In genomic region chr12:103353538-103353937, GRCm38 (mm10) we compare ENCODE assay signal across 8 mouse cellular contexts. TPM values are rescaled to one million over a fixed set of nuclear protein-coding genes. Genes with fewer than 3 reads are reported as not detected.
A peak's percentile ranks its signal among the peaks of the same experiment; 100 is the strongest.
DNase-seq lines count a peak whose midpoint lies in the region; ATAC-seq and TF ChIP-seq lines count a peak whose summit lies in the region.

No protein-coding gene starts in this region.

- no peak overlapping the region for H3K4me3 ChIP-seq in kidney, embryonic 14.5 days (ENCODE audit: low read length)
- peak overlapping the region; percentile 44 for H3K4me3 ChIP-seq in heart, adult 2 months
- peak overlapping the region; percentile 30 for H3K4me3 ChIP-seq in intestine, embryonic 16.5 days (ENCODE audit: low read length)
- no peak overlapping the region for H3K4me3 ChIP-seq in neural tube, embryonic 12.5 days

- no peaks in the 10 kb centered on the region for H3K27me3 ChIP-seq in kidney, embryonic 14.5 days (ENCODE audit: control insufficient read depth, insufficient read depth, low read length)
- no peaks in the 10 kb centered on the region for H3K27me3 ChIP-seq in heart, adult 2 months (ENCODE audit: control insufficient read depth, insufficient read depth, low read length)
- H3K27me3 ChIP-seq in intestine, embryonic 16.5 days (replicated peaks; ENCODE audit: control insufficient read depth, insufficient read depth, low read length) = no peaks in the 10 kb centered on the region
- no peaks in the 10 kb centered on the region for H3K27me3 ChIP-seq in neural tube, embryonic 12.5 days (replicated peaks)

- intact Hi-C loops in heart, adult 2 months (cut with DNase I) = loop anchor here (2.0 kb wide), 1 partner anchor 13 kb away; no protein-coding TSS in a partner anchor

- H3K9me3 ChIP-seq in kidney, embryonic 14.5 days (ENCODE audit: control insufficient read depth, low read length) = no peaks in the 10 kb centered on the region
- H3K9me3 ChIP-seq in intestine, embryonic 16.5 days (ENCODE audit: control insufficient read depth, low read length) = no peaks in the 10 kb centered on the region
- H3K9me3 ChIP-seq in neural tube, embryonic 12.5 days = no peaks in the 10 kb centered on the region

- no peak for ATAC-seq in kidney, embryonic 14.5 days (ENCODE audit: low FRiP score, low TSS enrichment)
- no peak for ATAC-seq in intestine, embryonic 16.5 days
- ATAC-seq in neural tube, embryonic 12.5 days (ENCODE audit: low FRiP score, low read depth) = peak; percentile 80

- no peak overlapping the region for H3K4me2 ChIP-seq in kidney, embryonic 14.5 days (replicated peaks; ENCODE audit: low read depth, low read length)
- 0 out of 2 replicates have a peak overlapping the region, but pooled peaks have one; percentile 33 for H3K4me2 ChIP-seq in intestine, embryonic 16.5 days (ENCODE audit: low read depth, low read length)
- H3K4me2 ChIP-seq in neural tube, embryonic 12.5 days (replicated peaks) = no peak overlapping the region

- no peaks in the 10 kb centered on the region for H3K79me2 ChIP-seq in heart, adult 2 months (replicated peaks; ENCODE audit: control insufficient read depth, insufficient read depth, low read length)

- TF ChIP-seq EP300 in heart, adult 2 months (IDR thresholded peaks at IDR 0.05; ENCODE audit: insufficient read depth, low read depth, low read length) = peak; percentile 91

- peak; percentile 74 for TF ChIP-seq CTCF in heart, adult 2 months (IDR thresholded peaks at IDR 0.05)

- peak; percentile 57 for TF ChIP-seq POLR2A in heart, adult 2 months (IDR thresholded peaks at IDR 0.05; ENCODE audit: insufficient read depth, low read depth, low read length)

- no peak overlapping the region for H3K9ac ChIP-seq in kidney, embryonic 14.5 days (ENCODE audit: low read depth, low read length)
- H3K9ac ChIP-seq in heart, adult 2 months (ENCODE audit: low read depth, low read length) = peak overlapping the region; percentile 81
- peak overlapping the region; percentile 37; the same call in 1 of the 2 replicates for H3K9ac ChIP-seq in intestine, embryonic 16.5 days (ENCODE audit: low read depth, low read length)
- H3K9ac ChIP-seq in neural tube, embryonic 12.5 days = no peak overlapping the region

- H3K4me1 ChIP-seq in kidney, embryonic 14.5 days (ENCODE audit: control insufficient read depth, insufficient read depth, low read length) = no peaks in the 10 kb centered on the region
- H3K4me1 ChIP-seq in heart, adult 2 months (ENCODE audit: control insufficient read depth, insufficient read depth, low read length) = peaks cover 6% of the 10 kb centered on the region
- H3K4me1 ChIP-seq in intestine, embryonic 16.5 days (ENCODE audit: control insufficient read depth, insufficient read depth, low read length) = no peaks in the 10 kb centered on the region
- H3K4me1 ChIP-seq in neural tube, embryonic 12.5 days = peaks cover 3% of the 10 kb centered on the region; the same call in 1 of the 2 replicates

- no peaks in the 10 kb centered on the region for H3K36me3 ChIP-seq in kidney, embryonic 14.5 days (ENCODE audit: control insufficient read depth, insufficient read depth, low read length)
- H3K36me3 ChIP-seq in heart, adult 2 months (ENCODE audit: control insufficient read depth, insufficient read depth, low read length) = peaks cover 2% of the 10 kb centered on the region; the same call in 1 of the 2 replicates
- no peaks in the 10 kb centered on the region for H3K36me3 ChIP-seq in intestine, embryonic 16.5 days (ENCODE audit: control insufficient read depth, insufficient read depth, low read length)
- no peaks in the 10 kb centered on the region for H3K36me3 ChIP-seq in neural tube, embryonic 12.5 days

- DNase-seq in kidney, postnatal 25 days = peak; percentile 11 to 57
- DNase-seq in adrenal gland, adult 2 months = peak; percentile 89
- peak; percentile 42 for DNase-seq in embryo, embryonic 11 days
- peak; percentile 72 to 86 for DNase-seq in heart, adult 2 months
- no peak for DNase-seq in ovary, postnatal 10 days (ENCODE audit: low spot score)

- no peak overlapping the region for H3K27ac ChIP-seq in kidney, embryonic 14.5 days (ENCODE audit: low read depth, low read length)
- H3K27ac ChIP-seq in heart, adult 2 months = peak overlapping the region; percentile 95
- no peak overlapping the region for H3K27ac ChIP-seq in intestine, embryonic 16.5 days (ENCODE audit: low read length)
- no peak overlapping the region for H3K27ac ChIP-seq in neural tube, embryonic 12.5 days

- WGBS in kidney, embryonic 14.5 days = 8% methylated on average over 5 of the region's 5 CpGs
- 12% methylated on average over 5 of the region's 5 CpGs for WGBS in heart, adult 2 months
- WGBS in intestine, embryonic 16.5 days = 15% methylated on average over 5 of the region's 5 CpGs
- WGBS in neural tube, embryonic 12.5 days = 10% methylated on average over 5 of the region's 5 CpGs

RNA-seq across cellular contexts. Expression of gene Asb2, which starts 2.3 kb away (rescaled TPM):
- 1.0 and 1.2 TPM in 2 replicates for polyA plus RNA-seq in kidney, embryonic 14.5 days (2014; fragmentation: Nextera tagmentation; extraction: Ambion mirVana)
- 1 to 10 TPM; 1.2 to 2.0 TPM for total RNA-seq in adrenal gland, adult 2 months (2021)
- 6.3 and 8.2 TPM in 2 replicates for polyA plus RNA-seq in adrenal gland, adult 2 months (2012; rRNA removed)
- 100 to 1,000 TPM; 419 to 533 TPM for total RNA-seq in heart, adult 2 months (2021)
- polyA plus RNA-seq in heart, adult 2 months (2012; rRNA removed) = 505 and 541 TPM in 2 replicates
- polyA plus RNA-seq in intestine, embryonic 16.5 days (2015; fragmentation: Nextera tagmentation; extraction: Ambion mirVana) = 22.5 and 23.6 TPM in 2 replicates
- 2.0 and 2.7 TPM in 2 replicates for polyA plus RNA-seq in neural tube, embryonic 12.5 days (2016; fragmentation: Nextera tagmentation; extraction: Ambion mirVana)

RNA-seq across cellular contexts. Expression of gene Otub2, which starts 34.9 kb away (rescaled TPM):
- 6.0 and 6.1 TPM in 2 replicates for polyA plus RNA-seq in kidney, embryonic 14.5 days (2014; fragmentation: Nextera tagmentation; extraction: Ambion mirVana)
- total RNA-seq in adrenal gland, adult 2 months (2021) = 1 to 10 TPM; 3.0 to 3.8 TPM
- polyA plus RNA-seq in adrenal gland, adult 2 months (2012; rRNA removed) = 2.6 and 3.3 TPM in 2 replicates
- total RNA-seq in heart, adult 2 months (2021) = 1 to 10 TPM; 3.1 to 3.2 TPM
- 4.1 and 6.4 TPM in 2 replicates for polyA plus RNA-seq in heart, adult 2 months (2012; rRNA removed)
- polyA plus RNA-seq in intestine, embryonic 16.5 days (2015; fragmentation: Nextera tagmentation; extraction: Ambion mirVana) = 5.5 and 5.6 TPM in 2 replicates
- polyA plus RNA-seq in neural tube, embryonic 12.5 days (2016; fragmentation: Nextera tagmentation; extraction: Ambion mirVana) = 20.2 and 20.6 TPM in 2 replicates

RNA-seq across cellular contexts. Expression of gene Fam181a, which starts 42.8 kb away (rescaled TPM):
- polyA plus RNA-seq in kidney, embryonic 14.5 days (2014; fragmentation: Nextera tagmentation; extraction: Ambion mirVana) = not detected in 2 replicates
- not detected for total RNA-seq in adrenal gland, adult 2 months (2021)
- polyA plus RNA-seq in adrenal gland, adult 2 months (2012; rRNA removed) = 0.22 TPM in 1 of 2 replicates, not detected in the other
- not detected for total RNA-seq in heart, adult 2 months (2021)
- polyA plus RNA-seq in heart, adult 2 months (2012; rRNA removed) = not detected in 2 replicates
- not detected in 2 replicates for polyA plus RNA-seq in intestine, embryonic 16.5 days (2015; fragmentation: Nextera tagmentation; extraction: Ambion mirVana)
- polyA plus RNA-seq in neural tube, embryonic 12.5 days (2016; fragmentation: Nextera tagmentation; extraction: Ambion mirVana) = 21.3 and 23.2 TPM in 2 replicates

RNA-seq across cellular contexts. Expression of gene 9330161L09Rik, which starts 54.1 kb away (rescaled TPM):
- polyA plus RNA-seq in kidney, embryonic 14.5 days (2014; fragmentation: Nextera tagmentation; extraction: Ambion mirVana) = 0.22 and 0.26 TPM in 2 replicates
- total RNA-seq in adrenal gland, adult 2 months (2021) = 1 to 10 TPM in 1 of 2 experiments, under 1 TPM in 1; 0.98 to 2.2 TPM
- 0.39 and 0.70 TPM in 2 replicates for polyA plus RNA-seq in adrenal gland, adult 2 months (2012; rRNA removed)
- total RNA-seq in heart, adult 2 months (2021) = 1 to 10 TPM; 1.4 to 1.6 TPM
- 0.61 and 1.00 TPM in 2 replicates for polyA plus RNA-seq in heart, adult 2 months (2012; rRNA removed)
- 0.13 TPM in 1 of 2 replicates, not detected in the other for polyA plus RNA-seq in intestine, embryonic 16.5 days (2015; fragmentation: Nextera tagmentation; extraction: Ambion mirVana)
- polyA plus RNA-seq in neural tube, embryonic 12.5 days (2016; fragmentation: Nextera tagmentation; extraction: Ambion mirVana) = 0.79 and 1.1 TPM in 2 replicates

Comparison
In these comparisons a context has a peak if more than half of its experiments do, and no peak if none do; other contexts are left out.
1. H3K4me3 ChIP-seq: peak in heart, adult 2 months (single experiment) and intestine, embryonic 16.5 days (single experiment); none in kidney, embryonic 14.5 days (single experiment) and neural tube, embryonic 12.5 days (single experiment).
2. H3K9ac ChIP-seq: peak in heart, adult 2 months (single experiment) and intestine, embryonic 16.5 days (single experiment); none in kidney, embryonic 14.5 days (single experiment) and neural tube, embryonic 12.5 days (single experiment).
3. RNA of gene Asb2, which starts 2.3 kb away (polyA plus RNA-seq): 505 to 541 TPM in heart, adult 2 months; 22.5 to 23.6 TPM in intestine, embryonic 16.5 days, 6.3 to 8.2 TPM in adrenal gland, adult 2 months, 2.0 to 2.7 TPM in neural tube, embryonic 12.5 days and 1.0 to 1.2 TPM in kidney, embryonic 14.5 days; every median in the first group is over 10 times any median in the second.
4. RNA of gene Fam181a, which starts 42.8 kb away (polyA plus RNA-seq): 21.3 to 23.2 TPM in neural tube, embryonic 12.5 days; 0.22 TPM in adrenal gland, adult 2 months, not detected in heart, adult 2 months, not detected in kidney, embryonic 14.5 days and not detected in intestine, embryonic 16.5 days; every median in the first group is over 10 times any median in the second.